Mouse (Mus musculus) adrenal gland, adult 8-10 months (tissue): ENCODE measurements around the gene Ccdc115. TPM values are rescaled to one million over a fixed set of nuclear protein-coding genes. Genes with fewer than 3 reads are reported as not detected.

Experiments used
- DNase-seq: peaks from one replicate; pipeline ENCODE4 v3.0.0; 2022
- total RNA-seq, 4 experiments: library from RNA; stranded (reverse); gene quantifications; 2 replicates each; pipeline ENCODE4 v1.2.4; 2022

The Ccdc115 gene
- 10 to 100 TPM; 17.6 to 22.4 (median 18.9) TPM for total RNA-seq

- peak; percentile 94 for DNase-seq
Measured at GRCm38 (mm10) chr1:34439215-34439960, at the start of gene Ccdc115, which contains the start of gene Imp4. Gene Ccdc115 (minus strand): TSS chr1:34439672. Gene Imp4 (plus strand): TSS chr1:34439851.

GRCm38 (mm10) chr1:34487383-34487782 lies 47.9 kb upstream of the Ccdc115 start:
- DNase-seq, result no peak

GRCm38 (mm10) chr1:34485461-34486188 lies 46.2 kb upstream of the Ccdc115 start:
- DNase-seq, result no peak

GRCm38 (mm10) chr1:34484470-34484869 lies 45.0 kb upstream of the Ccdc115 start:
- DNase-seq, result no peak

- DNase-seq, result no peak
Measured at GRCm38 (mm10) chr1:34481920-34482669, 42.6 kb upstream of the Ccdc115 start.

GRCm38 (mm10) chr1:34480801-34481200 lies 41.3 kb upstream of the Ccdc115 start:
- DNase-seq, result no peak

GRCm38 (mm10) chr1:34478891-34479655 lies 39.6 kb upstream of the Ccdc115 start:
- DNase-seq, result no peak

GRCm38 (mm10) chr1:34472427-34473300 lies 33.2 kb upstream of the Ccdc115 start:
- DNase-seq, result no peak

GRCm38 (mm10) chr1:34469801-34470200 lies 30.3 kb upstream of the Ccdc115 start:
- DNase-seq, result no peak

GRCm38 (mm10) chr1:34468500-34468899 lies 29.0 kb upstream of the Ccdc115 start:
- DNase-seq, result no peak

GRCm38 (mm10) chr1:34468051-34468450 lies 28.6 kb upstream of the Ccdc115 start:
- no peak for DNase-seq

GRCm38 (mm10) chr1:34465445-34465844 lies 26.0 kb upstream of the Ccdc115 start:
- DNase-seq, result no peak

GRCm38 (mm10) chr1:34464310-34464817 lies 24.9 kb upstream of the Ccdc115 start:
- DNase-seq, result no peak

- DNase-seq, result peak; percentile 45
Measured at GRCm38 (mm10) chr1:34462766-34463165, 23.3 kb upstream of the Ccdc115 start.

- DNase-seq, result no peak
Measured at GRCm38 (mm10) chr1:34460061-34460441, 20.6 kb upstream of the Ccdc115 start.

- peak; percentile 89 for DNase-seq
Measured at GRCm38 (mm10) chr1:34459284-34460060, 20.0 kb upstream of the Ccdc115 start, which contains the start of gene Ptpn18. Gene Ptpn18 (plus strand): TSS chr1:34459762.

- no peak for DNase-seq
Measured at GRCm38 (mm10) chr1:34458431-34458830, 19.0 kb upstream of the Ccdc115 start.

- DNase-seq, result no peak
Measured at GRCm38 (mm10) chr1:34443124-34443523, 3.7 kb upstream of the Ccdc115 start.

GRCm38 (mm10) chr1:34439961-34440630 lies 624 bp upstream of the Ccdc115 start:
- DNase-seq, result no peak
